Mouse (Mus musculus): ENCODE measurements around the gene Adk.

GRCm38 (mm10) chr14:21402157-21402601 is 349.8 kb downstream of the Adk start:
- TF ChIP-seq ZNF384 (IDR thresholded peaks at IDR 0.05; ENCODE audit: low read depth, low read length) = no peak
- TF ChIP-seq MAFK (IDR thresholded peaks at IDR 0.05; ENCODE audit: insufficient read depth, low read depth, low read length) = no peak
- TF ChIP-seq CHD2 (IDR thresholded peaks at IDR 0.05; ENCODE audit: low read depth, low read length) = no peak
